Mouse (Mus musculus) ES-E14 (cell line): ENCODE results near the gene En2. TPM values are rescaled to one million over a fixed set of nuclear protein-coding genes. Genes with fewer than 3 reads are reported as not detected.

Source experiments
- DNase-seq: peaks from one replicate; pipeline ENCODE4 v3.0.0-alpha.2; 2013; ENCODE audit warnings: low read depth, low spot score
- H3K27ac ChIP-seq: 2 replicates; pipeline ENCODE4 v1.5.1; 2012; ENCODE audit warnings: low read depth, mild to moderate bottlenecking, low read length, moderate library complexity, mixed read lengths; ENCODE audit not compliant: poor library complexity, insufficient read depth, severe bottlenecking
- H3K36me3 ChIP-seq: 2 replicates; pipeline ENCODE4 v1.6.1; 2012; ENCODE audit warnings: mild to moderate bottlenecking, low read length, moderate library complexity, mixed read lengths; ENCODE audit not compliant: control insufficient read depth, poor library complexity, insufficient read depth, severe bottlenecking
- H3K4me1 ChIP-seq, 2 experiments: fragments of 150-350 bp in 1 of 2; sonication (generic) in 1 of 2; 2 replicates each; pipeline ENCODE4 v1.6.1; 2012; ENCODE audit warnings: low read length in 2 of 2, mild to moderate bottlenecking in 1 of 2, mixed read lengths in 1 of 2; ENCODE audit not compliant: control insufficient read depth in 2 of 2, insufficient read depth in 2 of 2, poor library complexity in 1 of 2
- H3K4me3 ChIP-seq, 2 experiments: fragments of 150-350 bp in 1 of 2; sonication (generic) in 1 of 2; 2 replicates each; pipeline ENCODE4 v1.5.1; 2012; ENCODE audit warnings: low read length in 2 of 2, low read depth in 1 of 2, mild to moderate bottlenecking in 1 of 2, mixed read lengths in 1 of 2; ENCODE audit not compliant: insufficient read depth in 1 of 2, poor library complexity in 1 of 2, severe bottlenecking in 1 of 2
- H3K9ac ChIP-seq: 2 replicates; pipeline ENCODE4 v1.6.1; 2012; ENCODE audit warnings: low read depth, mild to moderate bottlenecking, low read length, mixed read lengths; ENCODE audit not compliant: poor library complexity, insufficient read depth, severe bottlenecking
- H3K9me3 ChIP-seq: fragments of 150-350 bp; sonication (generic); 2 replicates; pipeline ENCODE4 v1.6.1; 2012; ENCODE audit warnings: low read depth, mild to moderate bottlenecking, low read length; ENCODE audit not compliant: control insufficient read depth, insufficient read depth
- CHD2 ChIP-seq: IDR thresholded peaks from 2 replicates; pipeline ENCODE4 v1.6.1; 2014; ENCODE audit warnings: mild to moderate bottlenecking, low read depth, low read length, inconsistent platforms
- HCFC1 ChIP-seq: IDR thresholded peaks from 2 replicates; pipeline ENCODE4 v1.6.1; 2012; ENCODE audit warnings: low read length, inconsistent platforms, borderline replicate concordance; ENCODE audit not compliant: insufficient read depth
- MAFK ChIP-seq: IDR thresholded peaks from 2 replicates; pipeline ENCODE4 v1.6.1; 2014; ENCODE audit warnings: mild to moderate bottlenecking, low read depth, low read length, inconsistent platforms; ENCODE audit not compliant: insufficient read depth
- ZC3H11A ChIP-seq: IDR thresholded peaks from 2 replicates; pipeline ENCODE4 v1.6.1; 2012; ENCODE audit warnings: low read depth, mild to moderate bottlenecking, inconsistent platforms, low read length, borderline replicate concordance
- ZNF384 ChIP-seq: IDR thresholded peaks from 2 replicates; pipeline ENCODE4 v1.6.1; 2012; ENCODE audit warnings: low read depth, low read length, inconsistent platforms
- in situ Hi-C, 2 experiments: fragments of 600-800 bp; cut with MboI; formaldehyde crosslinking; loops; one replicate each; pipeline ENCODE4 v1.15.1; 2025; ENCODE audit warnings: low sequenced_read_pairs in 2 of 2, inconsistent platforms in 1 of 2; ENCODE audit not compliant: unreplicated experiment in 2 of 2
- total RNA-seq: library from RNA; depleted of rRNA; stranded (reverse); fragments of 300-350 nt; gene quantifications from 2 replicates; pipeline ENCODE4 v1.2.3, GENCODE M21; 2012

En2 gene
- total RNA-seq, 1 experiment: 3.2 TPM

DNA sequence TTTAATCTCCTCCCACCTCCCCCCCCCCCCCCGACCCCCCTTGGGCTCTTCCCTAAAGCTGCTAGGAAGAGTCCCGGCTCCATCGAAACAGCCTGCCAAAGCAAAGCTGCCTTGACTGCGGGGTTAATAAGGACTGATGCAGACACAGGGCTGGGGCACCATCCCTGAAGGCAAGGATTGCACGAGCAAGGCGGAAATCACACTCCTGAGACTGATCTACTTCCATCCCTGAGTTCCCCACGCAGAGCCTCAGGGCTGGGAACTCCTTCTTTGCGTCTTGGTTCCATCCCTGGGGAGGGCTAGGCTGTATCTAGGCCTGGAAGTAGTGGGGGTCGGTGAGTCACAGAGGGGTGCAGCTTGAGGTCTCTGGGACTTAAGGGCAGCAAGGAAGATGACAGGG is 8.6 kb downstream of the En2 start:
- H3K4me3 ChIP-seq: no peak overlapping the region
- no peak for DNase-seq
- H3K27ac ChIP-seq: no peak overlapping the region
- peaks cover 0 to 6% of the 10 kb centered on the region in 2 experiments; a peak in 2 of 4 replicates for H3K4me1 ChIP-seq
- H3K36me3 ChIP-seq: no peaks in the 10 kb centered on the region
- no peaks in the 10 kb centered on the region for H3K9me3 ChIP-seq
- in situ Hi-C loops: no loop called here
- TF ChIP-seq ZC3H11A (no peak), MAFK (no peak), HCFC1 (no peak), ZNF384 (no peak), CHD2 (no peak)
- no peak overlapping the region for H3K9ac ChIP-seq

DNA sequence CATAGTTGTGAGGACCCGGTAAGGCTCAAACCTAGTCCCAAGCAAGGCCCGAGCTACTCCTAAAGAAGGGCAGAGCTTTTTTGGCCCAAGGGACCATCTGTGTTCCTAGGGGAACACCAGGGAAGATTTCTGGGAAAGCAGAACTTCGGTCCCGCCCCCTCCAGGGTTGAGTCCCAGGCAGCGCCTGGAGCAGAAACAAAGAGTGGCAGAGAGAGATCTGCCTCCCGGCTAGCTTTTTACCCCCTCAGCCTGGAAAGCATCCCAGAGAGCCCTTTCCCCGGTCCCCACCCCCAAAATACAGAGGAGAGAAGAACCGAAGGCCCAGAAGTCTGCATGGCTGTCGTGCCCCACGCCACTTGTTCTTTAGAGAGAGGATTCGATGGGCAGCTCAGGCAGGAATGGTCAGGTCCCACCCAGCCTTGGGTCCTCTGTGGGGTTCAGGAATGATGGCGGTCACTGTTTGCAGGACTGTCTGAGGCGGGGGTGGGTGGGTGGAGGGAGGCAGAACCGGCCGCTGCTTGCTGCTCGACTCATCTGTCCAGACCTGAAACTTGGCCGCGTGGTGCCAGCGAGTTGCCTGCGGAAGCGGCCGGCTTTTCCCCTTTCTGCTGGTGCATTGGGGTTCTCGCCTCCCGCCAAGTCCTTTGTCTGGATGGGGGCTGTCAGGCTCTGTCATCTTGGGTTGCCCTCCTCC is 9.5 kb downstream of the En2 start:
- TF ChIP-seq CHD2 (no peak), ZC3H11A (no peak), HCFC1 (no peak), ZNF384 (no peak), MAFK (no peak)

DNA sequence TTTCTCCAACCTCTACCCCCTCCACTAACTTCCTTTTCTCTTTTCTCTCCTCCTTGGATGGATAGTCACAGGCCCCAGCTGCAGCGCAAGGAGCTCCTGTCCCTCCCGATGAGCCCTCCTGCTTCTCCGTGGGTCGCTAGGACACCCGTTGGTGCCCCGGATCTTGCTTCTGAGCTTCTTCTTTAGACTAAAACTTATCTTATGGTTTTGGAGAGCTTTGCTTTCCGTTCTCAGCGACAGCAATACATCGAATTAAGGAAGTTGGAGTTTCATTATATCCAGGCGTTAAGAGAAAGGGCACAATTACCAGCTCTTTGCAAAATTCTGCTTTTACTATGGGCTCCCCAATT is 10.1 kb downstream of the En2 start:
- Histone ChIP-seq H3K36me3 (no peaks in the 10 kb centered on the region), H3K4me3 (peak overlapping the region in 1 of 2 experiments; percentile 38; a peak in 2 of 4 replicates), H3K9me3 (no peaks in the 10 kb centered on the region), H3K27ac (no peak overlapping the region), H3K9ac (no peak overlapping the region), H3K4me1 (peaks cover 0 to 8% of the 10 kb centered on the region in 2 experiments; a peak in 2 of 4 replicates)
- no peak for TF ChIP-seq MAFK
- no peak for TF ChIP-seq ZC3H11A
- no peak for TF ChIP-seq ZNF384
- no peak for TF ChIP-seq CHD2
- no peak for TF ChIP-seq HCFC1
- DNase-seq: no peak
- in situ Hi-C loops: no loop called here

More for the DNA sequence above, 9.5 kb downstream of the En2 start:
- Histone ChIP-seq H3K36me3 (no peaks in the 10 kb centered on the region), H3K27ac (no peak overlapping the region), H3K4me3 (peak overlapping the region; percentile 38 to 45), H3K4me1 (peaks cover 0 to 5% of the 10 kb centered on the region in 2 experiments; a peak in 2 of 4 replicates), H3K9me3 (no peaks in the 10 kb centered on the region), H3K9ac (peak overlapping the region; percentile 9; the same call in 1 of the 2 replicates)
- in situ Hi-C loops: no loop called here
- DNase-seq: no peak

DNA sequence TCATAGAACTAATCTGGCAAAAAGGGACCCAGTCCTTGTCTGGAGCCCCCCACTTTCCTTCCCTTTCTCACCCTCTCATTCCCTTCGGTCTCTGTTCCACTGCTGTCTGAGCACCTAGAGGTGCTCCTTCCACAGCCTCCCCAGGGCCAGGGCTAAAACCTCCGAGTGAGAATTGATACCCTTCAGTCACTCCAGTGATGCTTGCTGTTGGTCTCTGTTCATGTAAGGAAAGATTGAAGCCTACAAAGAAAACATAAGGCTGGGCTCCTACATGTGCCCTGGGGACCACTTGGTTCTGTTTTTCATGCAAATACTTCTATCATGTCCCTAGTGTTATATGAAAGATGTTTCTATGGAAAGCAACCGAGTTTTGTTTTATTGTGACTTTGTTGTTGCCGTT is 10.5 kb downstream of the En2 start:
- in situ Hi-C loops: no loop called here
- Histone ChIP-seq H3K36me3 (no peaks in the 10 kb centered on the region), H3K27ac (no peak overlapping the region), H3K4me3 (no peak overlapping the region), H3K9me3 (no peaks in the 10 kb centered on the region), H3K4me1 (peaks cover 0 to 8% of the 10 kb centered on the region in 2 experiments; a peak in 2 of 4 replicates), H3K9ac (no peak overlapping the region)
- no peak for TF ChIP-seq ZC3H11A
- no peak for TF ChIP-seq MAFK
- no peak for TF ChIP-seq ZNF384
- no peak for TF ChIP-seq HCFC1
- TF ChIP-seq CHD2: no peak
- no peak for DNase-seq
